12 mouse cellular contexts compared by ENCODE assay signal in genomic region chr3:83575526-83575925, GRCm38 (mm10).
"Had no signal": no experiment of that assay in that cellular context is flagged by ENCODE, and none has a peak within 500 bp of the region (broad histone marks: within the 10 kb centered on the region; RNA-seq: fewer than 3 reads in every experiment).

No protein-coding gene starts in this region.

- DNase-seq: lung, adult 18-20 months; lung, embryonic 14.5 days; lung, postnatal 10 days; lung, postnatal 4 days; midbrain, embryonic 14.5 days; retina, postnatal 1 day; right cerebral cortex, postnatal 25 days; right cerebral cortex, postnatal 4 days; spleen, adult 18-20 months; thymus, adult 18-20 months; thymus, postnatal 14 days; thymus, postnatal 36 days had no signal
